Mouse (Mus musculus): ENCODE measurements around the gene Myf5.

Gene Myf5

DNA sequence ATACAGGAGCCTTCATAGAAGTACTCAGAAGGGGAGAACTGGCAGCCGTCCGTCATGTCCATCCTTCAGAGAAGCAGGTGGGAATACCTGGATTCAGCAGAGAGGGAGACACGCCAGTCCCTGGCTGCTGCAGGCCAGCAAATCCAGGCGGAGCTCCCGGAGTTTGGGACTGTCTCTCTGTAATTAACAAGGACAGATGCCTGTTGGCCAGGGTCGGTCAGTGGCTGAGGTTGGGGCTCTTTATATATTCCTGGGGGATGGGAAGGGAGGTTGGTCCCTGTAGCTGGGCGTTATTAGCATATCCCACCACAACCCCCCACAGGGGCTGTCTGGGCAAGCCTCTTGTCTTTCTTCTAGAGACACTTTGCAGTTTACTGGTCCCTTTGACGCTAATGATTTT lies at the start of gene Myf5:
TSS of gene Myf5 (minus strand) at position 265 of the 400 bp plus-strand sequence.
- no peak for DNase-seq (ENCODE audit: low spot score in 2 of 2)

DNA sequence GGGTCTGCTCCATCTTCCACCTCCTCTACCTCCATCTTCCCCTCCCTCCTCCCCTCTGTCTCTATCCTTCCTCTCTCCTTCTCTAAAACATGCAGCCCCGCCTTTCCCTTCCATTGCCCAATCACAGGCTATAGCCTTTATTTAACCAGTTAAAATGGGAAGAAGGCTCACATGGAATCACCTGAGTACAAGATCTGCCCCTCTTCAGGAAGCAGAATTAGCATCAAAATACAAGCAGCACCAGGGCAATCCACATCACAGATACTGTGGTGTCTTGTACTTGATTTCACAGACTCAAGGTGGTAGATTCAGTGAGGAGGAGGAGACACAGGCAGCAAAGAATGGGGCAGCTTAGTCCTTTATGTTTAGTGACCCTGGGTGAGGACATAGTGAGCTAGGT lies 42.8 kb upstream of the Myf5 start:
- no peak for DNase-seq (ENCODE audit: low spot score in 2 of 2)

DNA sequence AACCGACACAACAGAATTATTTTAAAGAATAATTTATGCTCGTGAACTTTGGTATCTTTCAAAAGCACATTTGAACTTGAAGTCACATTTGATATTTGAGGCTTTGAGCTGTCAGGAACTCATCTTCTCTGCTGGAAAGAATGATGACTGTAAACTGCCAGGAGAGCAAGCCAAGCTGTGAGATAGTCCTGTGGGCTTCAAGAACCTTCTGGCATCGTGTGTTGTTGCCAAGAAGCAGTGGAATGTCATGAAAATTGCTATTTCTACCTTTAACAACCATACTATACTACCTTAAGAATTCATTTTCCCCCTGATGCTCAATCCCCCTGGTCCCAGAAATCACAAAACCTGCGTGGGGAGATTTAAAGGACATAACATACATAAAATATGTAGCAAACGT lies 33.3 kb upstream of the Myf5 start:
- DNase-seq (ENCODE audit: low spot score in 2 of 2), result no peak

DNA sequence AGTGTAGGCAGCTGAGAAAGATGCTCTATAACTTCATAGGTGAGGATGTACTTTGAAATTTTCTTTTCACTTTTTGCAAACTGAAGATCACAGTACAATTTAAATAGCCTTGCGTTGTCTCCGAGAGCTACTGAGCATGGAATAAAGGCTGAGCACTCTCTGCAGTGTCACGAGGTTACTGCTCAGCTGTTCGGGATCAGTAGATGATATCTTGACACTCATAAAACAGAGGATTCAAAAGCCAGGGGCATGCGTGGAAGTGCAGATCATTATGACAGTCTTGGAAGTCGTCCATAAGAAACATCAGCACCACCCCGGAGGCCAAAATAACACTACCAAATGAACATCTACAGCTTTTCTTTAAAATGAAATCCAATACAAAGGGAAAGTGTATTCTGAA lies 30.7 kb upstream of the Myf5 start:
- no peak for DNase-seq (ENCODE audit: low spot score in 2 of 2)

DNA sequence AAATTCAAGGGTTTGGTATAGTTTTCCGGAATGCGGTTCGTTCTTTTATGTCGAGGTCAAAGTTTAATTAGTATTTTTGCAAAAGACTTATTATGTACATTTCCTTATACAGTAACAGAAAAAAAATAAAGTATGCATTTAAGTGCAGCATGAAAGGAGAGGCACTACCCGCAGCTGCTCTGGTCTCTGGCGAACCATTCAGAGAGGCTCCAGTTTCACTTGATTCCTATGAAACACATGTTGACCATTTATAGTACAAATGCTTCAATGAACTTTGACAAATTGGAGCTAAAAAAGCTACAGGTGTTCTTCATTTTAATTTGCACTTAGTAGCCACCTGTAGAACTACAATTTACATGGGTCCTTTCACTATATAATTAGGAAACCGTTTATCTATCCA lies 28.8 kb upstream of the Myf5 start:
- no peak for DNase-seq (ENCODE audit: low spot score in 2 of 2)

DNA sequence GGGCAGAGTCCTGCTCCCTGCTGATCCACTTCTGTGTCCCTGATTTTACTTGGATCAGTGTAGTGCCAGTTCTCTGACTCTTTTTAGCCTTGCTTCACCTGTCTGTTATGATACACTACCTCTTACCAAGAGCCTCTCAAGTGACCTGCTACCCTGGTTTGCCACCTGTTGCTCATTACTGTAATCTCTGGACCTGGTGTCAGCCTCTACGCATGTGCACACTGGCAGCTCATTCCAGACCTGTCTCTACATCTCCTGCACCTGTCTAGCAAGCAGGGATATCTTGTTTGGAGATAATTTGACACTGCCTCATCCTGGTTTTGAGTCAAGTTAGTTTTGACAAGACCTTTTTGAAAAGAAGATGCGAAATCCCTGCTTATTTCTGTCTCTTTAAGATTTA lies 20.5 kb upstream of the Myf5 start:
- DNase-seq (ENCODE audit: low spot score in 2 of 2), result no peak

DNA sequence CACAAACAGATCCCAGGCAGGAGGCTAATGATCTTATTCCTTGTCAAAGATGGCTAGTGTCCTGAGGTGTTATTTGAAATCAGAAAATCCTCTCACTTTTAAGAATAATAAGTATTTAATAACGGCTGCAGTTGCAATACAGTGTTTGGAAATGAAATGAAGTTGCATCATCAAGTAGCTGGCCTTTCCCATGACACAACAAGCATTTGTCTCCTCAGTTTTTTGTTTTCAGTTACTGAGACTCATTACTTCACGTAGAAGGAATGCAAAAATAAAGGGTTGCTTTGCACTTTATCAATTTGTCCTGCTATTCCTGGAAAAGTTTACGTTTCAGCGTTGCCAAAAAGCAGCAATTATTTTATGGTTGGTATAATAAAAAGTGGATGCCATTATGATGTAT lies 17.5 kb upstream of the Myf5 start:
- DNase-seq (ENCODE audit: low spot score in 2 of 2), result no peak

DNA sequence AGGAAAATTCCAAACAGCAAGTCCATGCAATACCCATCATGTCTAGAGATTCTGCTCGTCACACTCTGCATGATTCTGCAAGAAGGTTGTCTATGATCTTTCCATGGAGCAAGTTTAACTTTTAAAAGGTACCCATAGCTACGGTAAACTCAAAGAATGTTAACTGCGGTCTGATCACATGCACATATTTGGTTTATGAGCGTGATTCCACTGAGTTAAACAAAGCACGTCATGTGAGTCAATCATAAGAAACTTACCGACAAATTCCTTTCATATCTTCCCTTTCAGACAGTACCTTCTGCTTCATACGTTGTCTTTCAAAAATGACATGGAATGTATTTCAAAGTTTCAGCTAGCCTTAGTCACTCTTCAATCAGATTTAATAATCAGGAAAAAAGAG lies 16.3 kb upstream of the Myf5 start:
- DNase-seq (ENCODE audit: low spot score in 2 of 2), result no peak

DNA sequence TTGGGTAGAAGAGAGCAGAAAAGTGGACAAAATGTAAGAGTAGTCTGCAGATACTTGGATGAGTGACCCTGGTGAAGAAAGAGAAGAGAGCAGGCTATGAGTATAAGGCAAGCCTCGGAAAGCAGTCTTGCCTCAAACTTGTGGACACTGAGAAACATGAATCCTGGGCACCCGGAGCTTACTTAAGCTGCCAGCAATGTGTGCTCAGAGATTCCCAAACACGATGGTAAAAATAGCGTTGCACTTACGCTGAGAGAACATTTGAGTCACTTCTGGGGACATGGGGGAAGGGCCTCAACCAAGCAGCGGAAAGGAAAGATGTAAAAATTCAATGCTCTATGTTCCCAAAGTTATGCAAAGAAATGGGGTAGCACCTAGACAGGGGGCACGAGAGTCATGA lies 13.7 kb upstream of the Myf5 start:
- DNase-seq (ENCODE audit: low spot score in 2 of 2), result no peak

DNA sequence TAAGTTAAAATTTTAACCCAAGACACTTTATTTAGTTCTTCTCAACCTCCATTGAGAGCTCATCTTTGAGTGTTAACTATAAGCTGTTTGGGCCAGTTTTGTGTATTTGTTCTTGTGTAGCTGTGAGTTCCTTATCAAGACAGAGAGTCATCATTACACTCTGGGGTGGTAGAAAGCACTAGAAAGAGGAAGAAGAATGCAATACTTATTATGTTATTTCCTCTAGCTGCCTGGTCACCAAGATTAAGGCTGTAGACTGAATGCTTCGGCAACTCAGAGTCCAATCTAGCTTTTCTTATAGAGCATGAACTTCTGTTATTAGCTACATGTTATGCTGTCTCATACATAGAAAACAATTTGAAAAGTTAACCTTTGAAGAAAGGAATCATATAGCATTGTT lies 10.5 kb upstream of the Myf5 start:
- no peak for DNase-seq (ENCODE audit: low spot score in 2 of 2)

DNA sequence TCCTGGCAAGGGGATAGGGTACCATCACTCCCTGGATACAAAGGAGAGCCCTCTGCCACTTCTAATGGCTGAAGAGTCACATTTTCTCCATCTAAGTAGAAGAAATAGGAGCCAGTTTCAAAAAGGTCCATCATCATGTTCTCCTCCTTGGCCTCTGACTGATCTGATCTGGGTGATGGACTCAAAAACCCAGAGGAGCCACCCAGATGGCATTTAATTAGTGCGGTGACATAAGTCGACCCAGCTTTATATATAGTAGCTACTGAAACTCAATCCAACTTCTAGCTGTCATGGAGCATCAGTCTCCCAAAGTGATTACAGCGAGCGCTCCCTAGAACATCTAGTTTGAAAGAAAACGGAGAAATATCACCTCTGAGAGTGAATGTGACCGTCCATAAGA lies 8.6 kb upstream of the Myf5 start, which contains the start of gene Myf6:
TSS of gene Myf6 (minus strand) at position 170 of the 400 bp plus-strand sequence.
- DNase-seq (ENCODE audit: low spot score in 2 of 2), result no peak

DNA sequence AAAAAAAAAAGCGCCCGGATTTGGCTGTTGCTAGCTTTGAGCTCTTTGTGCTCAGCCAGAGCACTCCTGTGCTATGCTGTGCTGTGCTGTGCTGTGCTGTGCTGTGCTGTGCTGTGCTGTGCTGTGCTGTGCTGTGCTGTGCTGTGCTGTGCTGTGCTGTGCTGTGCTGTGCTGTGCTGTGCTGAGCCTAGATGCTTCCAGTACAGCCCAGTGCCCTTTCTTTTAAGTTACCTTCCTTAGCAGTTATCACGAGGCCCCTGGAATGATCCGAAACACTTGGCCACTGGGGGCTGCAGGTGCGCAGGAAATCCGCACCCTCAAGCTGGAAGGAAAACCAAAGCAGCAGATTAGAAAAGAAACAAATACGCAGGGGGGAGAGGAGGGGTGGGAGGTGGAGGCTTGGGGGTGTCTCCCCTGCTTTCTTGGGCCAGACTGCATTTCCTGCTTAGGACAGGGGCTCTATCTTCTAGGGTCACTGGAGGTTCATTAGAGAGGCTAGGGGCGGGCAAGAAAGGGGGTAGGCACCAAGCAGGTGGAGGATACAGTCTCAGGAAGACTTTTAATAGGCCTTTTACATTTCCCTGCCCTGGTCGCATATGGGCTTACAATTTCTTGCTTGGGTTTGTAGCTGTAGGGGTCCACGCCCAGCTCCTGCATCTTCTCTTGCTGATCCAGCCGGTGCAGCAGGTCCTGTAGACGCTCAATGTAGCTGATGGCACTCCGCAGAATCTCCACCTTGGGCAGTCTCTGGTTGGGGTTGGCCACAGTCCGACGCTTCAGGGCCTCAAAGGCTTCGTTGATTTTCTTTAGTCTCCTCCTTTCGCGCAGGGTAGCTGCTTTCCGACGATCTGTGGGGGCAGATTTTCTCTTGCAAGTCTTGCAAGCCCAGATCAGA lies 7.9 kb upstream of the Myf5 start:
- DNase-seq (ENCODE audit: low spot score in 2 of 2), result no peak

DNA sequence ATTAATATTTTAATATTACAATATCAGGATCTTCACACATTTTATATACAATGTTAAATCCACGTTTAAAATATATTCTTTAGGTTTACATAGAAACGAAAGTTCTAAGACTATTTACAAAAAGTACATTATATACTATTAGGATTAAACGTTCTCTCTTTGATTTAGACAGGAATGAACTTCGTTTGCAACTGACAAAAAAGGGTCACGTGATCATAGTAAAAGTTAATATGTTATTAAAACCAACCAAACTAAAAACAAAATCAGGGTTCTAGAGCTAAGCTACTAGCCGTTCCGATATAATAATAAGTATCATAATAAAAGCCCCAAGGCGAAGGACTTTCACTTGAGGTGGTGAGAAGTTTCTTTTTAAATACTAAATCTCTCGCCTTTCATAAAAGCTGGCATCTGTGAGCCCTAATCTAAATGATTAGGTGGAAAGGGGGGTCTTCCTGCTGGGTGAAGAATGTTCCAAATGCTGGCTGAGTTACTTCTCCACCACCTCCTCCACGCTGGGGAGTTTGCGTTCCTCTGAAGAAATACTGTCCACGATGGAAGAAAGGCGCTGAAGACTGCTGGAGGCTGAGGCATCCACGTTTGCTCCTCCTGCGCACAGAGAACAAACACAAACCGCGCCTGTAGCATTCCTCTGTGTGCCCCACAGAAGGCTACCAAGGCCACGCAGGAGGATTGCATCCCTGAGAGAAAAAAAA lies 7.1 kb upstream of the Myf5 start:
- no peak for DNase-seq (ENCODE audit: low spot score in 2 of 2)

DNA sequence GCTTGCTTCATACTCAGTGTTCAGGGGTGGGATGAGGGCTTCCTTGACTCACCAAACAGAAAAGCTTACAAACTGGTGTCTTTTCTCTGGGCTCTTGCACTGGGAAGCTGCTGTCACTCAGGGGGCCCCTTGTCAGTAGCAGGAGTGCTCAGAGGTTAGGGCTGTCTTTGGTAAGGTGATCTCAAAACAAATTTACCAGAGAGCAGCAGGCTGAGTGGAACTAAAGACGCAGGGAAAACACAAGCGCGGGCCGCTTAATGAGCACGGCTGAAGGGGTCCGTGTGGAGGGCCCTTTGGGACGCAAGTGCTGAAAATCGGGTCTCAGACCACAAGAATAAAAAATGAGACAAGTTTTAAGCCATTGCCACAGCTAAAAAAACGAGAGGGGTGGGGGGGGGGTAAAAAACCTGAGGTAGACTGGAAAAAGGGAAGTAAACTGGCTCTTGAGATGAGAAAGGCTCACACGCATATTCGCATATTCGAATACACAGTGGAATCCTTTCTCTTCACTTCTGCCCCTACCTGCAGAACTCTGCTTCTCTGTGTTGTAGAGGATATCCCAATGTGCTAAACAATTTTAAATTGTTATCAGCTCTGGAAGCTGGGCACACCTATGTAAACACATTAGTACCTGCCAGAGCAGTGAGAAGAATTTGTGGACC lies 2.9 kb upstream of the Myf5 start:
- no peak for DNase-seq (ENCODE audit: low spot score in 2 of 2)

DNA sequence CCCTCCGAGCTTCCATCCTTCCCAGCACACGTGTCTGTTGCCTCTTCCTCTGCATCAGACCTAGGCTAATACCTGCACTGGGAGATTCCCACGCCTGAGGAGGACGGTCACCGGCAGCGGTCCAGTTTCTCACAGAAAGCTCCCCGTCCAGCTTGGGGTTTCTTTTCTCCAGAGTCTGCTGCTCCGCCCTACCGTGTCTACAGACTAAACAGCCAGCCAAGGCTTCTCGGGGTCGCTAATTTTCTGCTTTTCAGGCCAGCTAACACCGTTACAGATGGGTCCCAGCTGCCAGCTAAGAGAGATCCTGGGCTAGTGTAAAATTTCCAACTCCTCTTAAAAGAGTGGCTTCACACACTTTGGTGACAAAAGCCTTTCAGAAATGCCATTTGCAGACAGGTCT lies 836 bp upstream of the Myf5 start:
- no peak for DNase-seq (ENCODE audit: low spot score in 2 of 2)

DNA sequence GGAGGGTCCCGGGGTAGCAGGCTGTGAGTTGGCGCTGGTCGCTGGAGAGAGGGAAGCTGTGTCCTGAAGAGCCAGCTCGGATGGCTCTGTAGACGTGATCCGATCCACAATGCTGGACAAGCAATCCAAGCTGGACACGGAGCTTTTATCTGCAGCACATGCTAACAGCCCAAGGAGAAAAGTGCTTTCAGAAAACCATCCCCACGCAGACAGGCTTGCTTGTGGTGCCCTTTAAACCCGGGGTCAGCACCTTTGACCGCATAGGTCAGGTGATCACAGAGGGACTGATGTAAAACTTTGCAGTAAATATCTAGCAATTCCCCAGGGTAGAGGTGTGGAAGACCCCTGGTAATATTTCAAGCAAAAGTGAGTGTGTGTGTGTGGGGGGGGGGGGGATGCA lies 1.9 kb downstream of the Myf5 start:
- DNase-seq (ENCODE audit: low spot score in 2 of 2), result no peak

DNA sequence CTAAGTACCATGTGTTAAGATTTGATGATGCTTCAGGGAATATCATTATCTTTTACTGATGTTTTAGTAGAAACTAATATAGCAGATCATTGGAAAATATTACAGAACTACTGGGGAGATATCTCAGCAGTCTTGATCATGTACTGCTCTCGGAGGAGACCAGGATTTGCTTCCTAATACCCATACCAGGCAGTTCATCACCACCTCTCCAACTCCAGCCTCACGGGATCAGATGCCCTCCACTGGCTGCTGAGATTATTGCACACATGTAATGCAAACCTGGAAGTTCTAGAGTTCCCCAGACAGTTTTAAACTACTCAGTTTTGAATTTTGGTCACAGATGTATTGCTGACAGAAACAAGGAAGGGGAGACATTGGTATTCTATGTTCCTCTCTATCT lies 12.4 kb downstream of the Myf5 start:
- no peak for DNase-seq (ENCODE audit: low spot score in 2 of 2)

DNA sequence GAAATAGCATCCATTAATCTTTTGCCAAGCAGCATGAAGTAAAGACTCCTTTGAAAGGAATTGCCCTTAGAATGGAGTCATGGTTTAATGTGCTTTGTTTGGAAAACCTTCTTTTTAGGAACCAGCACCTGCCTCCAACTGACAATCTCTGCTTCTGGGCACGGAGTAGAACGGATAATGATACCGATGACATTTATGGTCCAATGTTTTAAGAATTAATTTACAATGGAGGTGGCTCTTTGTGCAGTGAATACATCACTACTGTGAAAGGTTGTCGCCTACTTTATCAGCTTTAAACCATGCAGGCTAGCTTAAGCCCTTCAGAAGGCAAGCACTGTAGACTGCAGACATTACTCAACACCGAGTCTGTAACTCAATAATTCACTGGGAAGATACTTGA lies 14.2 kb downstream of the Myf5 start:
- DNase-seq (ENCODE audit: low spot score in 2 of 2), result no peak

DNA sequence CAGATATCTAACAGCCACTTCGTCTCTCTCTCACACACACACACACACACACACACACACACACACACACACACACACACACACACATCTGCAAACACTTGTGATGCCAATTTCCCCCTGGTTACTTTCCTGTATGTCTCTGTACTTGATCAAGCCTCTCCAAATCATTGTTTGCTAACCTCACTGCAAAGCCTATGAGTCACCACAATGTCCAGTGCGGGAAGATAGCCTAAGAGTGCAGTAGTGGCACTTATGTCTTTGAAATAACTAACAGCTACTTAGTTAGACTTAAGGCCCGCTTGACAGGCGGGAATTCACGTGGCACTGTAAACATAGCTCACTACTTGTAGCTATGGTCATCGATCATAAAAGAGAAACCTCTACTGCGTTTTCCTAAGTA lies 18.1 kb downstream of the Myf5 start:
- DNase-seq (ENCODE audit: low spot score in 2 of 2), result no peak

DNA sequence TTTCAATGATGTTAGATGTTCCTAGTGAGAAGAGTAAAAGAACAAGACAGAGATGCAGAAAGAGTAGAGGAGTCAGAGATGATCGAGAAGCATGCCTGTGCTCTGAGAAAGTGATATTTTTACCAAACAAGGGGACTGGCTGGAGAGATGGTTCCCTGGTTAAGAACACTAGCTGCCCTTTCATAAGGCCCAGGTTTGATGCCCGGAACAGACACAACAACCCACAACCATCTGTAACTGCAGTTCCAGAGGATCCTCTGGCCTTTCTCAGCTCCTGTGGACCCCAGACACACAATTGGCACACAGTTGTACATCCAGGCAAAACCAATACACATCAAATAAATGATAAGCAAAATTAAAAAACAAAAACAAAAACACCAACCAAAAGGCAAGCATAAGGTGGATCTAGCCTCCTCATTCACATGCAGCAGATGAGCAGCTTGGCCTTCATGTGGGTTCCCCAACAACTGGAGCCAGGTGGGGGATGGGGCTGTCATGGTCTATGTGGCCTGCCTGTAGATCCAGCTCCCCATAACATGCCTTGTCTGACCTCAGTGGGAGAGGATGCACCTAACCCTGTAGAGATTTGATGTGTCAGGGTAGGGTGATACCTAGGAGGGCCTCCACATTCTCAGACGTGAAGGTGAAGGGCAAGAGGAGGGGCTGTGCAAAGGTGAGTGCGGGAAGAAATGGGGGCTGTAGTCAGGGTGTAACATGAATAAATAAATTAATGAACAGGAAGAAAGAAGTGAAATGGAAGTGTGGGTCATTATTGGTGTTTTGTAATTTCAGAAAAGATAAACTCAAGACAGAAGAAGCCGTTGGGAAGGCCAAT lies 36.2 kb downstream of the Myf5 start:
- no peak for DNase-seq (ENCODE audit: low spot score in 2 of 2)

DNA sequence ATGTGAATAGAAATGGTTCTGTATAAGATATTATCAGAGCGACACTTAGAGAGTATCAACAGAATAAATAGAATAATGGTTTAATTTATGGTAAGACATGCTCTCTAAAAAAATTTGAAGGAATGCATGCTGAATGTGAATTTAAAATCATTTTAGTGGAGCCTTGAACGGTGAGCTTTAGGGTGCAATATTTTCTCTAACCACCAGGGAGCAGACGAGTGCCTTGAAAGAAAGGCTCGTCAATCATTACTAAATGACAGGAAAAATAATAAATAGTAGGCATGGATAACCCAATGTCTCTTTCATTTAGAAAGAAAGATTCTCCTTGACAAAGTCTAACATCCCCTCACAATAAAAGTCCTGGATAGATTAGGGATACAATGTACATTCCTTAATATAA lies 43.2 kb downstream of the Myf5 start:
- no peak for DNase-seq (ENCODE audit: low spot score in 2 of 2)

DNA sequence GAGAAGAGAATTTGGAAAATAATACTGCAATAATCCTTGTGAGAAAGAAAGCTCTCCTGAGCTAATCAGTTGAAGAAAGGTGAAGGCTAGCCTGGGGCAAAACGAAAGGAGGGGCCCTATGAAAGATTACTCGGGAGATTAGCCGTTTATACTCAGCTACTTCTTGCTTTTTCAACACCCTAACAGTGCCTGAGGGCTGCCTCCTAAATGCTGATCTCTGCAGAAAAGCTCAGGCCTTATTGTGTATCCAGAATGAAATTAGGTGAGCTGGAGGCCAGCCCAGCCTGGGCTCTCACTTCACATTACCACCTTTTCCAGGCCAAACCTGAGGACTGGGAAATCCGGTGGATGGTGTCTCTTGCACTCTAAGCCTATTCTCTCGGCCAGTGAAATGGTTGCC lies 49.0 kb downstream of the Myf5 start:
- no peak for DNase-seq (ENCODE audit: low spot score in 2 of 2)
